ENCODE assay signal across 30 mouse cellular contexts in the genomic region with DNA sequence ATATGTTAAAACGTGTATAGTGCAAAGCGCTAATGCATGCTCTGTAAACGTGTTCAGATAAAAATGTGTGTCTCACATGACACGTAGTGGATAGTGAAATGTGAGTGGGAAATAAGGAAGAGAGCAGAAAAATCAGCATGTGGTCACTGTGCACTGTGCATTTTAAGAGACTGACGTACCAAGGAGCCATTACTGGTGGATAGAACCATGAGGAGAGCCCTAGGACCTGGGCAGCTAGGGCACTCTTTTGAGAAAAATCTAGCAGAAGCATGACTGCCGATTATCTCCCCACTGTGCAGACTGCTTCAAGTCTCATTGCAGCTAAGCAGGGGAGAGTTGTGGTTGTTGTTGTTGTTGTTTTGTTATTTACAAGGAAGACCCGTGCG. TPM values are rescaled to one million over a fixed set of nuclear protein-coding genes. Genes with fewer than 3 reads are reported as not detected.
DNase-seq lines count a peak whose midpoint lies in the region; ATAC-seq lines count a peak whose summit lies in the region.
"Had no signal": no experiment of that assay in that cellular context is flagged by ENCODE, and none has a peak within 500 bp of the region (broad histone marks: within the 10 kb centered on the region; RNA-seq: fewer than 3 reads in every experiment).

No protein-coding gene starts in this region.

- no peak overlapping the region for H3K27ac ChIP-seq in hindbrain, embryonic 14.5 days
- no peak overlapping the region for H3K27ac ChIP-seq in hindbrain, embryonic 12.5 days
- peak overlapping the region; percentile 44; the same call in 1 of the 2 replicates for H3K27ac ChIP-seq in neural tube, embryonic 11.5 days (ENCODE audit: low read depth, low read length)
- no peak overlapping the region for H3K27ac ChIP-seq in neural tube, embryonic 13.5 days (replicated peaks)
- H3K27ac ChIP-seq: embryonic facial prominence, embryonic 13.5 days; forebrain, embryonic 12.5 days; forebrain, embryonic 15.5 days; heart, adult 2 months; heart, embryonic 10.5 days; heart, embryonic 13.5 days had no signal

- no peak overlapping the region for H3K4me3 ChIP-seq in hindbrain, embryonic 14.5 days (replicated peaks; ENCODE audit: low read length)
- H3K4me3 ChIP-seq in hindbrain, embryonic 12.5 days = no peak overlapping the region
- no peak overlapping the region for H3K4me3 ChIP-seq in neural tube, embryonic 11.5 days (ENCODE audit: low read depth, low read length)
- peak overlapping the region; percentile 10; the same call in 1 of the 2 replicates for H3K4me3 ChIP-seq in neural tube, embryonic 13.5 days
- H3K4me3 ChIP-seq: embryonic facial prominence, embryonic 13.5 days; erythroblast, embryonic 14.5 days; forebrain, embryonic 12.5 days; forebrain, embryonic 15.5 days; heart, adult 2 months; heart, embryonic 10.5 days; heart, embryonic 13.5 days had no signal

- H3K4me2 ChIP-seq in hindbrain, embryonic 14.5 days (replicated peaks) = peak overlapping the region; percentile 17; the same call in 1 of the 2 replicates
- H3K4me2 ChIP-seq in hindbrain, embryonic 12.5 days (replicated peaks) = no peak overlapping the region
- H3K4me2 ChIP-seq in neural tube, embryonic 11.5 days (ENCODE audit: low read depth) = no peak overlapping the region
- peak overlapping the region; percentile 41 for H3K4me2 ChIP-seq in neural tube, embryonic 13.5 days
- H3K4me2 ChIP-seq: embryonic facial prominence, embryonic 13.5 days; forebrain, embryonic 12.5 days; forebrain, embryonic 15.5 days; heart, embryonic 13.5 days had no signal

- peaks cover 14% of the 10 kb centered on the region; the same call in 1 of the 2 replicates for H3K4me1 ChIP-seq in hindbrain, embryonic 14.5 days (replicated peaks; ENCODE audit: control insufficient read depth, insufficient read depth, low read length)
- H3K4me1 ChIP-seq in hindbrain, embryonic 12.5 days = peaks cover 10% of the 10 kb centered on the region
- H3K4me1 ChIP-seq in neural tube, embryonic 11.5 days (ENCODE audit: control insufficient read depth, insufficient read depth, low read length) = no peaks in the 10 kb centered on the region; the same call in 1 of the 2 replicates
- peaks cover 22% of the 10 kb centered on the region for H3K4me1 ChIP-seq in neural tube, embryonic 13.5 days (replicated peaks)

- H3K27me3 ChIP-seq in hindbrain, embryonic 14.5 days (ENCODE audit: control insufficient read depth, insufficient read depth, low read length) = peaks cover 17% of the 10 kb centered on the region
- H3K27me3 ChIP-seq in hindbrain, embryonic 12.5 days = peaks cover 19% of the 10 kb centered on the region
- 0 out of 2 replicates have a peak, but pooled peaks cover 4% of the 10 kb centered on the region for H3K27me3 ChIP-seq in neural tube, embryonic 11.5 days (ENCODE audit: control insufficient read depth, insufficient read depth, low read length)
- peaks cover 19% of the 10 kb centered on the region for H3K27me3 ChIP-seq in neural tube, embryonic 13.5 days

- H3K9me3 ChIP-seq in hindbrain, embryonic 14.5 days (ENCODE audit: control insufficient read depth, low read length) = no peaks in the 10 kb centered on the region
- no peaks in the 10 kb centered on the region for H3K9me3 ChIP-seq in hindbrain, embryonic 12.5 days (replicated peaks)
- H3K9me3 ChIP-seq in neural tube, embryonic 11.5 days (ENCODE audit: control insufficient read depth, low read length) = no peaks in the 10 kb centered on the region
- no peaks in the 10 kb centered on the region for H3K9me3 ChIP-seq in neural tube, embryonic 13.5 days
- H3K9me3 ChIP-seq: embryonic facial prominence, embryonic 13.5 days; forebrain, embryonic 12.5 days; forebrain, embryonic 15.5 days; heart, embryonic 10.5 days; heart, embryonic 13.5 days had no signal

- H3K36me3 ChIP-seq in hindbrain, embryonic 14.5 days (replicated peaks; ENCODE audit: control insufficient read depth, insufficient read depth) = no peaks in the 10 kb centered on the region
- no peaks in the 10 kb centered on the region for H3K36me3 ChIP-seq in hindbrain, embryonic 12.5 days
- H3K36me3 ChIP-seq in neural tube, embryonic 11.5 days (ENCODE audit: control insufficient read depth, insufficient read depth, low read length) = no peaks in the 10 kb centered on the region
- no peaks in the 10 kb centered on the region for H3K36me3 ChIP-seq in neural tube, embryonic 13.5 days
- H3K36me3 ChIP-seq: embryonic facial prominence, embryonic 13.5 days; forebrain, embryonic 12.5 days; forebrain, embryonic 15.5 days; heart, embryonic 10.5 days; heart, embryonic 13.5 days had no signal

- ATAC-seq in hindbrain, embryonic 14.5 days (ENCODE audit: low FRiP score) = 0 out of 2 replicates have a peak, but pooled peaks have one; percentile 9
- no peak for ATAC-seq in hindbrain, embryonic 12.5 days (ENCODE audit: low FRiP score)
- ATAC-seq in neural tube, embryonic 11.5 days (ENCODE audit: insufficient read depth, low FRiP score, low TSS enrichment) = peak; percentile 49; the same call in 1 of the 2 replicates
- ATAC-seq in neural tube, embryonic 13.5 days (ENCODE audit: low read depth) = peak; percentile 51
- no peak for ATAC-seq in inflammation-experienced regulatory T-cells, adult 6 months
- ATAC-seq: CD4-positive, CD25-positive, alpha-beta regulatory T cell, adult 4 months; forebrain, embryonic 15.5 days; intestine, postnatal 0 days had no signal

- whole genome bisulfite sequencing in hindbrain, embryonic 14.5 days = 72% methylated on average over 8 of the region's 8 CpGs
- WGBS in hindbrain, embryonic 12.5 days = 73% methylated on average over 8 of the region's 8 CpGs
- WGBS in neural tube, embryonic 11.5 days = 71% methylated on average over 8 of the region's 8 CpGs
- 53% methylated on average over 8 of the region's 8 CpGs for WGBS in neural tube, embryonic 13.5 days

- no peak for DNase-seq in hindbrain, embryonic 14.5 days (ENCODE audit: low spot score)
- peak; percentile 14 for DNase-seq in neural tube, embryonic 11.5 days (ENCODE audit: low spot score)
- no peak for DNase-seq in neural tube, embryonic 10.5 days (ENCODE audit: extremely low spot score, low spot score)
- DNase-seq in heart, postnatal 4 days = no peak
- DNase-seq: adrenal gland, adult 2 months; adrenal gland, postnatal 14 days; cerebellum, adult 11 months; cerebellum, adult 9-11 months; gastrocnemius, postnatal 25 days; heart, adult 2 months; heart, postnatal 14 days had no signal

- H3K9ac ChIP-seq in hindbrain, embryonic 14.5 days = no peak overlapping the region
- H3K9ac ChIP-seq in hindbrain, embryonic 12.5 days = no peak overlapping the region
- H3K9ac ChIP-seq in neural tube, embryonic 11.5 days (ENCODE audit: low read length) = no peak overlapping the region
- no peak overlapping the region for H3K9ac ChIP-seq in neural tube, embryonic 13.5 days
- H3K9ac ChIP-seq: embryonic facial prominence, embryonic 13.5 days; forebrain, embryonic 12.5 days; forebrain, embryonic 15.5 days; heart, embryonic 13.5 days had no signal

RNA-seq across cellular contexts. Expression of a gene that starts 33.2 kb away (rescaled TPM):
- 2.6 and 4.3 TPM in 2 replicates for polyA plus RNA-seq in hindbrain, embryonic 14.5 days (2014; fragmentation: Nextera tagmentation; extraction: Ambion mirVana)
- 1.0 and 1.5 TPM in 2 replicates for polyA plus RNA-seq in hindbrain, embryonic 12.5 days (2016; fragmentation: Nextera tagmentation; extraction: Ambion mirVana)
- 3.0 and 3.3 TPM in 2 replicates for polyA plus RNA-seq in neural tube, embryonic 11.5 days (2014; fragmentation: Nextera tagmentation; extraction: Ambion mirVana)
- polyA plus RNA-seq in neural tube, embryonic 13.5 days (2015; fragmentation: Nextera tagmentation; extraction: Ambion mirVana) = 2.5 and 3.4 TPM in 2 replicates
- not detected for total RNA-seq in heart, postnatal 4 days (2021)
- polyA plus RNA-seq in inflammation-experienced regulatory T-cells, adult 6 months (2017; shearing (Covaris generic)) = not detected
- total RNA-seq: adrenal gland, adult 2 months; adrenal gland, postnatal 14 days; adrenal gland, postnatal 4 days; common myeloid progenitor, adult 5-6 weeks; gastrocnemius, adult 8-10 months; gastrocnemius, postnatal 25 days; heart, adult 2 months; heart, postnatal 14 days; hematopoietic stem cell, adult 5-6 weeks; MEL had no signal
- polyA plus RNA-seq: adrenal gland, adult 2 months; C2C12; CD4-positive, CD25-positive, alpha-beta regulatory T cell, adult 4 months; erythroblast, embryonic 14.5 days; heart, adult 2 months; heart, embryonic 10.5 days; heart, embryonic 13.5 days; heart, embryonic 16.5 days; intestine, embryonic 14.5 days; intestine, postnatal 0 days had no signal

Comparison
In these comparisons a context has a peak if more than half of its experiments do, and no peak if none do; other contexts are left out.
1. ATAC-seq: peak in hindbrain, embryonic 14.5 days (single experiment), neural tube, embryonic 11.5 days (single experiment) and neural tube, embryonic 13.5 days (single experiment); none in hindbrain, embryonic 12.5 days (single experiment) and inflammation-experienced regulatory T-cells, adult 6 months (single experiment).
2. H3K4me2 ChIP-seq: peak in hindbrain, embryonic 14.5 days (single experiment) and neural tube, embryonic 13.5 days (single experiment); none in hindbrain, embryonic 12.5 days (single experiment) and neural tube, embryonic 11.5 days (single experiment).